Mouse (Mus musculus): Measurements from ENCODE around the gene Mars.

GRCm38 (mm10) chr10:127327461-127328145, 16.0 kb upstream of the Mars start:
- TF ChIP-seq CTCF (IDR thresholded peaks at IDR 0.05; ENCODE audit: control insufficient read depth, insufficient read depth, insufficient read length) = no peak
- TF ChIP-seq MAX (IDR thresholded peaks at IDR 0.05) = no peak

Measured in C2C12 (cell line).